Mouse (Mus musculus): ENCODE results near the gene Kdf1.

DNA sequence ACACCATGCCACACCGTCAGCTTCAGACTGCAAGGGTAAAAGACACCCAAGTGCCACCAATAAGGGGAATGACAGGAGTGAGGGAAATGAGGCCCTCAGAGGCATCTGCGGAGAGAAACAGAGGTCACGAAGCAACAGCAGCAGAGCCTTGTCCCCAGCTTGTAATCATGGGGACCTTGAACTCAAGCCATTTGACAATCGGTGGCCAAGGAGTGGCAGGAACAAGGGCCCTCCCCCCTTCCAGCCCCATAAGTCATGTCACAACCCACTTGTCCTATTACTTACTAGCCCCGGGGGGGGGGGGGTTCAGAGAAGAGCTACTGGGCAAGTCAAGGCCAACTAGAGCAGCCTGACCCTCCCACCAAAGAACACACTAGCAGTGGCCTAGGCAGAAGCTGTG, 17.9 kb downstream of the Kdf1 start:
- TF ChIP-seq CTCF (conservative IDR thresholded peaks at IDR 0.05; ENCODE audit: low read length) (no peak), POU5F1 (IDR thresholded peaks at IDR 0.05; ENCODE audit: borderline replicate concordance, low read length) (no peak), NANOG (IDR thresholded peaks at IDR 0.05; ENCODE audit: borderline replicate concordance, low read length) (no peak)
